In genomic region chr17:4196793-4197448, GRCm38 (mm10) we compare ENCODE assay signal across 17 mouse cellular contexts.
DNase-seq lines count a peak whose midpoint lies in the region; ATAC-seq lines count a peak whose summit lies in the region.
"Had no signal": no experiment of that assay in that cellular context is flagged by ENCODE, and none has a peak within 500 bp of the region (broad histone marks: within the 10 kb centered on the region; RNA-seq: fewer than 3 reads in every experiment).

No protein-coding gene starts in this region.

- ATAC-seq in limb, embryonic 13.5 days (ENCODE audit: low FRiP score, low read depth): peak; percentile 28; the same call in 1 of the 2 replicates
- ATAC-seq in stomach, embryonic 16.5 days (ENCODE audit: insufficient read depth, low FRiP score): peak; percentile 78; the same call in 1 of the 2 replicates
- ATAC-seq: activated CD4-positive, CD25-positive, alpha-beta regulatory T cell, adult 4 months; forebrain, embryonic 13.5 days; hindbrain, embryonic 16.5 days had no signal

- no peaks in the 10 kb centered on the region for H3K9me3 ChIP-seq in limb, embryonic 13.5 days
- no peaks in the 10 kb centered on the region for H3K9me3 ChIP-seq in stomach, embryonic 16.5 days (replicated peaks; ENCODE audit: control insufficient read depth, low read length)
- H3K9me3 ChIP-seq: forebrain, embryonic 13.5 days; G1E; liver, embryonic 13.5 days; neural tube, embryonic 12.5 days had no signal

- 45% methylated on average over 8 of the region's 8 CpGs for WGBS in limb, embryonic 13.5 days
- WGBS in stomach, embryonic 16.5 days: 54% methylated on average over 8 of the region's 8 CpGs

- peak; percentile 45 for DNase-seq in kidney, adult 11 months
- DNase-seq in kidney, postnatal 10 days: no peak
- DNase-seq in kidney, adult 18-20 months: peak; percentile 37
- no peak for DNase-seq in left cerebral cortex, postnatal 14 days (ENCODE audit: low spot score in 2 of 2)
- no peak for DNase-seq in cerebellum, adult 11-12 months
- DNase-seq in spleen, adult 12 weeks (ENCODE audit: low spot score): no peak
- DNase-seq: cerebellum, adult 2 months; gastrocnemius, postnatal 14 days; liver, embryonic 13.5 days; midbrain, embryonic 14.5 days had no signal

- H3K27me3 ChIP-seq in limb, embryonic 13.5 days: no peaks in the 10 kb centered on the region
- H3K27me3 ChIP-seq in stomach, embryonic 16.5 days (ENCODE audit: control insufficient read depth, insufficient read depth, low read length): no peaks in the 10 kb centered on the region
- H3K27me3 ChIP-seq: forebrain, embryonic 13.5 days; liver, embryonic 13.5 days; neural tube, embryonic 12.5 days had no signal

- no peak overlapping the region for H3K9ac ChIP-seq in limb, embryonic 13.5 days
- H3K9ac ChIP-seq in stomach, embryonic 16.5 days (ENCODE audit: low read length): no peak overlapping the region
- H3K9ac ChIP-seq: forebrain, embryonic 13.5 days; liver, embryonic 13.5 days; neural tube, embryonic 12.5 days had no signal

- intact Hi-C loops in left cerebral cortex, postnatal 14 days (cut with DNase I): no loop called here

- no peak overlapping the region for H3K4me3 ChIP-seq in limb, embryonic 13.5 days
- no peak overlapping the region for H3K4me3 ChIP-seq in stomach, embryonic 16.5 days (replicated peaks; ENCODE audit: low read length)
- H3K4me3 ChIP-seq: forebrain, embryonic 13.5 days; liver, embryonic 13.5 days; neural tube, embryonic 12.5 days had no signal

- no peak overlapping the region for H3K4me2 ChIP-seq in limb, embryonic 13.5 days (replicated peaks)
- 0 out of 2 replicates have a peak overlapping the region, but pooled peaks have one; percentile 19 for H3K4me2 ChIP-seq in stomach, embryonic 16.5 days (ENCODE audit: low read depth, low read length)
- H3K4me2 ChIP-seq: forebrain, embryonic 13.5 days; liver, embryonic 13.5 days; neural tube, embryonic 12.5 days had no signal

- no peaks in the 10 kb centered on the region for H3K36me3 ChIP-seq in limb, embryonic 13.5 days
- no peaks in the 10 kb centered on the region for H3K36me3 ChIP-seq in stomach, embryonic 16.5 days (ENCODE audit: control insufficient read depth, insufficient read depth, low read length)
- H3K36me3 ChIP-seq: G1E; liver, embryonic 13.5 days; neural tube, embryonic 12.5 days had no signal

- peaks cover 7% of the 10 kb centered on the region for H3K4me1 ChIP-seq in limb, embryonic 13.5 days
- H3K4me1 ChIP-seq in stomach, embryonic 16.5 days (ENCODE audit: control insufficient read depth, insufficient read depth, low read length): 0 out of 2 replicates have a peak, but pooled peaks cover 11% of the 10 kb centered on the region
- H3K4me1 ChIP-seq: forebrain, embryonic 13.5 days; liver, embryonic 13.5 days; neural tube, embryonic 12.5 days had no signal

- no peak overlapping the region for H3K27ac ChIP-seq in limb, embryonic 13.5 days
- H3K27ac ChIP-seq in stomach, embryonic 16.5 days (ENCODE audit: low read length): peak overlapping the region; percentile 46; the same call in 1 of the 2 replicates
- H3K27ac ChIP-seq: forebrain, embryonic 13.5 days; liver, embryonic 13.5 days; neural tube, embryonic 12.5 days had no signal

Comparison
In these comparisons a context has a peak if more than half of its experiments do, and no peak if none do; other contexts are left out.
1. DNase-seq: peak in kidney, adult 11 months (single experiment) and kidney, adult 18-20 months (single experiment); none in kidney, postnatal 10 days (single experiment), left cerebral cortex, postnatal 14 days (0 of 2), cerebellum, adult 11-12 months (single experiment) and spleen, adult 12 weeks (single experiment).